22 mouse cellular contexts compared by ENCODE assay signal in genomic region chr5:146946682-146947081, GRCm38 (mm10).
"Had no signal": no experiment of that assay in that cellular context is flagged by ENCODE, and none has a peak within 500 bp of the region (broad histone marks: within the 10 kb centered on the region; RNA-seq: fewer than 3 reads in every experiment).

No protein-coding gene starts in this region.

- H3K27ac ChIP-seq: gastrocnemius, adult 2 months; heart, embryonic 10.5 days; hindbrain, embryonic 10.5 days; hindbrain, embryonic 12.5 days; hindbrain, embryonic 14.5 days; intestine, embryonic 15.5 days; layer of hippocampus, adult 2 months; left cerebral cortex, adult 2 months; limb, embryonic 13.5 days; limb, embryonic 15.5 days had no signal

- DNase-seq: gastrocnemius, adult 2 months; gastrocnemius, postnatal 10 days; gastrocnemius, postnatal 25 days; heart, adult 2 months; heart, postnatal 10 days; heart, postnatal 4 days; kidney, adult 18-20 months; kidney, adult 8-10 months; kidney, postnatal 10 days; kidney, postnatal 25 days; kidney, postnatal 4 days; left cerebral cortex, postnatal 4 days had no signal

- H3K4me3 ChIP-seq: gastrocnemius, adult 2 months; heart, adult 2 months; heart, embryonic 10.5 days; heart, embryonic 12.5 days; hindbrain, embryonic 10.5 days; hindbrain, embryonic 12.5 days; intestine, embryonic 15.5 days; layer of hippocampus, adult 2 months; left cerebral cortex, adult 2 months; limb, embryonic 13.5 days; limb, embryonic 15.5 days had no signal
